Mouse (Mus musculus) hindbrain, embryonic 11.5 days (tissue): ENCODE measurements around the gene Nr2c2ap. TPM values are rescaled to one million over a fixed set of nuclear protein-coding genes. Genes with fewer than 3 reads are reported as not detected.

Source experiments
- ATAC-seq: fragments of 200-750 bp; cut with Nextera tagmentation; 2 replicates; pipeline ENCODE4 v1.8.0; 2017; ENCODE audit warnings: mild to moderate bottlenecking, moderate TSS enrichment, moderate library complexity; ENCODE audit not compliant: low FRiP score
- DNase-seq: peaks from one replicate; pipeline ENCODE4 v3.0.0-alpha.2; 2015; ENCODE audit warnings: low spot score
- H3K27ac ChIP-seq: fragments of 300-500 bp; sonication (generic); 2 replicates; pipeline ENCODE4 v1.5.1; 2014; ENCODE audit warnings: mild to moderate bottlenecking, low read depth, low read length
- H3K27me3 ChIP-seq: fragments of 300-500 bp; sonication (generic); 2 replicates; pipeline ENCODE4 v1.6.1; 2014; ENCODE audit warnings: mild to moderate bottlenecking, low read length, moderate library complexity, mixed read lengths; ENCODE audit not compliant: control insufficient read depth, insufficient read depth
- H3K36me3 ChIP-seq: fragments of 300-500 bp; sonication (generic); 2 replicates; pipeline ENCODE4 v1.6.1; 2014; ENCODE audit warnings: mild to moderate bottlenecking, low read length, moderate library complexity, mixed read lengths; ENCODE audit not compliant: control insufficient read depth, insufficient read depth
- H3K4me1 ChIP-seq: fragments of 300-500 bp; sonication (generic); replicated peaks from 2 replicates; pipeline ENCODE4 v1.6.1; 2014; ENCODE audit warnings: low read length, mixed read lengths; ENCODE audit not compliant: control insufficient read depth, insufficient read depth
- H3K4me2 ChIP-seq: fragments of 300-500 bp; sonication (generic); replicated peaks from 2 replicates; pipeline ENCODE4 v1.6.1; 2014; ENCODE audit warnings: mild to moderate bottlenecking, low read depth, low read length
- H3K4me3 ChIP-seq: fragments of 300-500 bp; sonication (generic); 2 replicates; pipeline ENCODE4 v1.5.1; 2014; ENCODE audit warnings: low read depth, low read length
- H3K9ac ChIP-seq: fragments of 300-500 bp; sonication (generic); 2 replicates; pipeline ENCODE4 v1.6.1; 2014; ENCODE audit warnings: low read depth, low read length
- H3K9me3 ChIP-seq: fragments of 300-500 bp; sonication (generic); 2 replicates; pipeline ENCODE4 v1.6.1; 2016; ENCODE audit warnings: low read length; ENCODE audit not compliant: control insufficient read depth
- WGBS: fragments of 180-500 bp; shearing (Covaris S2); extraction: QIAGEN DNeasy Blood & Tissue Kit; methylation state at CpG from one replicate; pipeline ENCODE4 v1.1.7; 2014; 5-methylcytosine and 5-hydroxymethylcytosine counted together
- polyA plus RNA-seq: library from polyadenylated mRNA; unstranded; fragments of >200 nt; fragmentation: Nextera tagmentation; extraction: Ambion mirVana; gene quantifications from 2 replicates; pipeline ENCODE4 v1.2.1, GENCODE M21; 2014

The Nr2c2ap gene
- 16.7 and 19.2 TPM in 2 replicates for polyA plus RNA-seq

DNA sequence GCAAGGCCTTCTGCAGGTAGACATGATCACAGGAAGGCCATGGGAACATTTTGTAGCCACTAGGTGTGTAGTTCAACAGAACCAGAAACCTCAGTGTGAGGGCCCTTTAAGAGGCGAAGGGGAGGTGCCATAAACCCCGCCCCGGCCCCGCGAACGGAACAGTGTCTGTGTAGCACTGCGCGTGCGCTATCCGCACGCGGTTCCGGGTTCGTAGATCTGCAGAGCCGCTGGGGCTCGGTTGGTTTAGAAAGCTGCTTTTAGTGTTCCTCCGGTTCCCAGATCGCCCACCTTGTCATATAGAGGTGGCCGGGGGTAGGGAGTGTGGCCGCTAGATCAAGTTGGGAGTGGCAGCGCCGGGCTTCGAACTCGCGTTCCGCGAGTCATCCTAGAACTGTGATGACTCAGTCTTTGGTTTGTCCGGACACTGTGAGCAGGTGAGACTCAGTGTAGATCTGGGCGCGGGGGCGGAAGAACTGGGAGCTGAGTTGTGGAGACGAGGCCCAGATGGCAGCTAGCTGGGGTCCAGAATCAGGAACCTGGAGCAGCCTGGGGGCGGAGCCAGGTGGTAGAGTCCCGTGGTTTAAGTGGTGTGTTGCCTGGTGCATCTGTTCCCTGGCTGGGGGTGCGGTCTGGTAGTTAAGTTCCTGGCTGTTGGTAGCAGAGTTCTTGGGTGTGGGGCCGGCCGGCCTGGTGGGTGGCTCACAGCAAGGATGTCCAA, at the start of gene Nr2c2ap:
Gene Nr2c2ap, plus strand, starts transcription at position 168 of the 718 bp plus-strand sequence.
- 1% methylated on average over 37 of the region's 37 CpGs for WGBS
- peak within 1 kb of the TSS; percentile 65 for H3K9ac ChIP-seq

DNA sequence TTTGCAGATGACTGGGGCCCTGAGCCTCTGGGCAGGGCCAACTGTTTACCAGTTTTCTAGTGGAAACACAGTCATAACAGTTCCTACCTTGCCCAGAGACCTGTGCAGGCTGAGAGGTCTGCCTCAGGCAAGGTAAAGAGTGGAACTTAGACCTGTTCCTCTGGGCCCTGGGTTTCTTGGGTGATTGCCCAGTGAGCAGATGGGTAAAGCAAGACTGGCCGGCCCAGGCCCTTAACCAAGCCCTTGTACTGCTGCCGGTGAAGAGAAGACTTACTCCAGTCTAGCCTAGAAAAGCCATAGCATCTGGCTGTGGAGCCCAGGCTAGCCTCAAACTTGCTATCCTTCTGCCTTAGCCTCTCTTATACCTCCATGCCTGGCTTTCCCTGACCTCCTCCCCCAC, 49.2 kb upstream of the Nr2c2ap start:
- 97% methylated on average over 2 of the region's 2 CpGs for WGBS
- ATAC-seq (no peak), DNase-seq (no peak)
- Histone ChIP-seq H3K9me3 (no peaks in the 10 kb centered on the region), H3K4me3 (no peak overlapping the region), H3K4me1 (peaks cover 10% of the 10 kb centered on the region), H3K9ac (no peak overlapping the region), H3K36me3 (no peaks in the 10 kb centered on the region), H3K4me2 (no peak overlapping the region), H3K27me3 (peaks cover 43% of the 10 kb centered on the region), H3K27ac (no peak overlapping the region)

More for the DNA sequence above, at the start of gene Nr2c2ap:
- ATAC-seq (peak; percentile 83), DNase-seq (peak; percentile 93)
- Histone ChIP-seq H3K4me2 (peak within 1 kb of the TSS; percentile 69), H3K27ac (no peak within 1 kb of the TSS), H3K9me3 (no peaks in the 10 kb centered on the region), H3K4me3 (peak within 1 kb of the TSS; percentile 79), H3K27me3 (no peaks in the 10 kb centered on the region), H3K36me3 (0 out of 2 replicates have a peak, but pooled peaks cover 5% of the 10 kb centered on the region), H3K4me1 (peaks cover 5% of the 10 kb centered on the region; the same call in 1 of the 2 replicates)

DNA sequence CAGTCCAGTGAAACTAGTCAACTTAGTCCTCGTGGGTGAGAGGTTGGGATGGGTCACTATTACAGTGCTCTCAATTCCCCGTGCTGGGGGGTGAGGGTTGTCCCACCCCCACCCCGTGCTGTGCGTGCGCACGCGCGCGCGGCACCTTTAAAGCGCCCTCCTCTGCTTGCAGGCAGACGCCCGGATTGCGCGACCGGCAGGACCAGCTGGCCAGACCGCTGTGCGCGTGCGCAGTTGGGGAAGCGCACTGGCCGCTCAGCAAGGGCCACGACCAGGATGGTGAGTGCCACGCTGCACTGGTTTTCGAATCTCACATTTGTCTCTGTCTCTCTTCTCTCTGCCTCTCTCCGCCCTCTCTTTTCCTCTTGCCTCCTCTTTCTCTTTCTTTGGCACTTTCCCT, 47.8 kb upstream of the Nr2c2ap start, which contains the start of gene Hapln4:
Gene Hapln4, plus strand, starts transcription at position 173 of the 400 bp plus-strand sequence.
- H3K4me1 ChIP-seq, result peaks cover 13% of the 10 kb centered on the region
- WGBS, result under 1% methylated on average over 24 of the region's 26 CpGs
- ATAC-seq, result peak; percentile 33; the same call in 1 of the 2 replicates

DNA sequence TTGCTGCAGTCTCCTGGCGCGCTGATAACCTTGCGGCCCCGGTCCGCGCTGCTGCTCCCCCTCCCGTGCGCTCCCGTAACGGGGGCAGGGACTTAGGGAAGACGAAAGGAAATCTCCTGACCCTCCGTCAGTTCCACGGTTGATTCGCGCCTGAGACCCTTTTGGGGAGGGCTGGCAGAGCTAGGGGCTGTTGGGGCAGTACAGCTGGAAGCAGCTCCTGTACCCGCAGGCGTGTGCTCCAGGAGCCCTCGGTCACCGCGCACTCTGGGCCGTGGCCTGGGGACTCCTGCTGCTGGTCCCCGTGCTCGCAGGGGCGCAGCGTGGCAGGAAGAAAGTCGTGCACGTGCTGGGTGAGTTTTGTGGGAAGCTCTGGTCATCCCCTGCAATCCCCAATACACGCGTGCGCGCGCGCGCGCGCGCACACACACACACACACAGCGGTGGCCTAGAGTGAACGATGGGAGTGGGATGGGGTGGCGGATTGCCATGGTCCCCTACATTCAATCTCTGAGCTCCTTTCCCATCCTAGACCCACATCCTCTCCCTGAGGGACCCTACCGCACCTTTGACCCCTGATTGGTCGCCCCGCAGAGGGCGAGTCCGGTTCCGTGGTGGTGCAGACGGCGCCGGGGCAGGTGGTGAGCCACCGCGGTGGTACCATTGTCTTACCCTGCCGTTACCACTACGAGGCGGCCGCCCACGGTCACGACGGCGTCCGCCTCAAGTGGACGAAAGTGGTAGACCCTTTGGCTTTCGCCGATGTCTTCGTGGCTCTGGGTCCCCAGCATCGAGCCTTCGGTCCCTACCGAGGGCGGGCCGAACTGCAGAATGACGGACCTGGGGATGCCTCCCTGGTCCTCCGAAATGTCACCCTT, 46.7 kb upstream of the Nr2c2ap start:
- no peak for ATAC-seq
- peak overlapping the region; percentile 31 for H3K9ac ChIP-seq
- peak overlapping the region; percentile 63 for H3K4me2 ChIP-seq
- H3K9me3 ChIP-seq, result no peaks in the 10 kb centered on the region
- peak overlapping the region; percentile 35 for H3K4me3 ChIP-seq
- H3K27me3 ChIP-seq, result peaks cover 67% of the 10 kb centered on the region
- H3K4me1 ChIP-seq, result peaks cover 16% of the 10 kb centered on the region
- H3K36me3 ChIP-seq, result no peaks in the 10 kb centered on the region
- H3K27ac ChIP-seq, result no peak overlapping the region
- 2% methylated on average over 64 of the region's 71 CpGs for WGBS
- DNase-seq, result peak; percentile 62

More for the DNA sequence above, 47.8 kb upstream of the Nr2c2ap start, which contains the start of gene Hapln4:
- Histone ChIP-seq H3K9ac (peak within 1 kb of the TSS; percentile 31), H3K4me2 (peak within 1 kb of the TSS; percentile 63), H3K9me3 (no peaks in the 10 kb centered on the region), H3K27ac (no peak within 1 kb of the TSS), H3K4me3 (peak within 1 kb of the TSS; percentile 35), H3K36me3 (no peaks in the 10 kb centered on the region), H3K27me3 (peaks cover 56% of the 10 kb centered on the region)
- DNase-seq, result peak; percentile 79

DNA sequence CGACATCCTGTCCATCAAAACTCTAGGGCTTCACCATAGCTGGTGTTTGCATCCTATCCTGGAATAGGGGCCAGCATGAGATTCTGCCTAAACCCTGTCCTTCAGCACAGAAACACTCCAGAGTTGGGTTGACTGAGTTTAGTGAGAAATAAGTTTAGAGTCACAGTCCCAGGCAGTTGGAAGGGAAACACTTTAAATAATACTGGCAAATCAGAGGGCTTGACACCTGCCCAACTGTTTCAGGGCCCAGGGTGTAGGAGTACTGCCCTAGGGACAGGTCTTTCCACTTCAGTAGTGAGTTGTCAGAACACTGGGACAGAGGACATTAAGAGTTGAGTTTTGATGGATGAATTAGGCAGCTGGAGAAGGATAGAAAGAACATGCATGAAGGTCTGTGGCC, 45.0 kb upstream of the Nr2c2ap start:
- no peak for DNase-seq
- Histone ChIP-seq H3K27ac (no peak overlapping the region), H3K4me3 (no peak overlapping the region; the same call in 1 of the 2 replicates), H3K4me2 (no peak overlapping the region), H3K4me1 (peaks cover 18% of the 10 kb centered on the region), H3K36me3 (no peaks in the 10 kb centered on the region), H3K9me3 (no peaks in the 10 kb centered on the region), H3K27me3 (peaks cover 70% of the 10 kb centered on the region), H3K9ac (no peak overlapping the region)
- ATAC-seq, result no peak
- WGBS, result 48% methylated on average over 1 of the region's 1 CpGs

DNA sequence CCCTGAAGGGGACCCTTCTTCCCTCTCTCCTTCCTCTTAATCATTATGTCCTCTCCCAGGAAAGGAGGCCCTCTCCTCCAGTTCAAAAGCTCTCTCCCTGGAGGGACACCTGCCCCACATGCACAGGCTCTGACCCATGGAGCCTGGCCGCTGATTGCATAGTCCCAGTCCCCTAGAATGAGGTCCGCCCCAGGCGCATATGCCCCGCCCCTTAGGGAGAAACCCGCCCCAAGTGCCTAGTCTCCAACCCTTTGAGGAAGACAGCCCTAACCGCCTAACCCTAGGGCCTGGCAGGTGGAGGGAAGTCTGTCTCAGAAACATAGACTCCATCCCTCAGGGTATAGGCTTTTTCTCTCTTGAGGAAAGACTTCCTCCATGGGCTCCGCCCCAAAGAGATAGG, 43.9 kb upstream of the Nr2c2ap start:
- H3K4me1 ChIP-seq, result peaks cover 18% of the 10 kb centered on the region
- H3K4me2 ChIP-seq, result no peak overlapping the region
- H3K9me3 ChIP-seq, result no peaks in the 10 kb centered on the region
- DNase-seq (peak; percentile 15), ATAC-seq (no peak)
- peaks cover 70% of the 10 kb centered on the region for H3K27me3 ChIP-seq
- H3K36me3 ChIP-seq, result no peaks in the 10 kb centered on the region
- H3K9ac ChIP-seq, result no peak overlapping the region
- 7% methylated on average over 7 of the region's 7 CpGs for WGBS
- H3K4me3 ChIP-seq, result no peak overlapping the region
- no peak overlapping the region for H3K27ac ChIP-seq

DNA sequence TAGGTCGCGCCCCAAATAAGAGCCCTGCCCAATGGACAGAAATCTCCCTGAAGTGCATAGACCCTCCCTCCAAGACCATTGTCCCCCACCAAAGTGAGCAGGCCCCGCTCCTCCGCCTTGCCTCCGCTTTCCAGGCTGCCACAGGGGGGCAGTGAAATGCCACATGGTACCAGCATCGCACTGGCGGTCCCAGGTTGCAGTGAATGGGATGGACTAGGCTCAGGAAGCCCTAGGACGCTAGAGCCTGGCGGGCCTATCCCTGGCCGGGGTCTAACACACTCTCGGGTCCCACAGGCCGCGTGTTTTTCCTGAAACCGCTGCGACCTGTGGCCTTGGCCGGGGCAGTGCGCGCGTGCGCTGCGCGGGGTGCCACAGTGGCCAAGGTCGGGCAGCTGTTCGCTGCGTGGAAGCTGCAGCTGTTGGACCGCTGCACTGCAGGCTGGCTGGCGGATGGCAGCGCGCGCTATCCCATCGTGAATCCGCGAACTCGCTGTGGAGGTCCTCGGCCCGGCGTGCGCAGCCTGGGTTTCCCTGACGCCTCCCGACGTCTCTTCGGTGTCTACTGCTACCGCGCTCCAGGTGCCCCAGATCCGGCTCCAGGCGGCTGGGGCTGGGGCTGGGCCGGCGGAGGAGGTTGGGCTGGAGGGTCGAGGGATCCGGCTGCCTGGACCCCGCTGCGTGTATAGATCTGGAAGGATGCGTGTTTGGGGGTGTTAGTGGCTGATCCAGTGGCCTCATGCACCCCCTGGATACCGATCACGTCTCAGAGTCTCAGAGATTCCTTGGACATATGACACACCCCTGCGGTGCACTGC, 43.1 kb upstream of the Nr2c2ap start:
- WGBS, result 3% methylated on average over 56 of the region's 56 CpGs
- ATAC-seq, result peak; percentile 71
- H3K27ac ChIP-seq, result no peak overlapping the region

More for the DNA sequence above, 43.1 kb upstream of the Nr2c2ap start:
- peak overlapping the region; percentile 27 for H3K4me3 ChIP-seq
- peak overlapping the region; percentile 81 for H3K4me2 ChIP-seq
- DNase-seq, result peak; percentile 75
- H3K9ac ChIP-seq, result peak overlapping the region; percentile 35
- H3K4me1 ChIP-seq, result peaks cover 18% of the 10 kb centered on the region
- H3K36me3 ChIP-seq, result no peaks in the 10 kb centered on the region
- no peaks in the 10 kb centered on the region for H3K9me3 ChIP-seq
- peaks cover 66% of the 10 kb centered on the region for H3K27me3 ChIP-seq
